Mouse (Mus musculus) CD4-positive helper T cell, adult 2 months (primary cell): ENCODE data around the gene Kif26b.

Experiments
- DNase-seq: peaks from one replicate; pipeline ENCODE4 v3.0.0-alpha.2; 2012; ENCODE audit warnings: low read depth, missing footprints, low spot score

The Kif26b gene

DNA sequence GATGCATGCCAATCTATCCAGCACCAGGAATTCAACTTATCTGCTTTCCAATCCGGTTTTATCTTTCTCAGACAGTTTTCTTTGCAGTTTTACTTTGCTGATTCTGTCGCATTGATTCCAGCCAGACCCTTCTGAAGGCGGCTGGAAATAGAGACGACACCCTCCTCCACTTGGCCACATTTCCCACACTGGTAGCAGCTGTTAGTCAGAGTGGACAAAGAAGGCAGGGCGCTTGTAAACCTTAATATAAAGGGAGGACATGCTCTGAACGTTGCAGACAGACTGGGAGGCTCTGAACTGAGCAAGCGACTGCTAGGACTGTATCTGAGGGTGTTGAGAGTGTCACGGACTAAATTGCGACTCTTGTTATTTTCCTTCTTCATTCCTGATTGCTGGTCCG is 11.3 kb downstream of the Kif26b start:
- DNase-seq = no peak

DNA sequence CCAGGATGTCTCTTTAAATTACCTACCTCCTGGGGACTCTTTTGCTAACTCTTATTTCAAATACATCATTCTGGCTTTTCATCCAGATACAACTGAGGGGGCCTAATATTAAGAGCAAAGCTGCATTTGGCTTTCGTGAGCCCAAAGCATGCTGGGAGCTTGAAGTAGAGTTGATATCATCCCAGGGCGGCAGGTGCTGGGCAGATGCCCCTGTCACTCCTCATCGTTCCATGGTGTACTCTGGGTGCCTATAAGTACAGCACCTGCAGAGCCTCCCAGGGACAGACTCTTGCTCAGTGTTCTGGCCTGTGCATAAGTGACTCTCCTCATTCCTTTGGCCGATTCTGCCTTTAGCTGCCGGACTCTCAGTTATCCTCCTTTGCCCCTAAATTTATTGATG is 13.5 kb downstream of the Kif26b start:
- DNase-seq = no peak

DNA sequence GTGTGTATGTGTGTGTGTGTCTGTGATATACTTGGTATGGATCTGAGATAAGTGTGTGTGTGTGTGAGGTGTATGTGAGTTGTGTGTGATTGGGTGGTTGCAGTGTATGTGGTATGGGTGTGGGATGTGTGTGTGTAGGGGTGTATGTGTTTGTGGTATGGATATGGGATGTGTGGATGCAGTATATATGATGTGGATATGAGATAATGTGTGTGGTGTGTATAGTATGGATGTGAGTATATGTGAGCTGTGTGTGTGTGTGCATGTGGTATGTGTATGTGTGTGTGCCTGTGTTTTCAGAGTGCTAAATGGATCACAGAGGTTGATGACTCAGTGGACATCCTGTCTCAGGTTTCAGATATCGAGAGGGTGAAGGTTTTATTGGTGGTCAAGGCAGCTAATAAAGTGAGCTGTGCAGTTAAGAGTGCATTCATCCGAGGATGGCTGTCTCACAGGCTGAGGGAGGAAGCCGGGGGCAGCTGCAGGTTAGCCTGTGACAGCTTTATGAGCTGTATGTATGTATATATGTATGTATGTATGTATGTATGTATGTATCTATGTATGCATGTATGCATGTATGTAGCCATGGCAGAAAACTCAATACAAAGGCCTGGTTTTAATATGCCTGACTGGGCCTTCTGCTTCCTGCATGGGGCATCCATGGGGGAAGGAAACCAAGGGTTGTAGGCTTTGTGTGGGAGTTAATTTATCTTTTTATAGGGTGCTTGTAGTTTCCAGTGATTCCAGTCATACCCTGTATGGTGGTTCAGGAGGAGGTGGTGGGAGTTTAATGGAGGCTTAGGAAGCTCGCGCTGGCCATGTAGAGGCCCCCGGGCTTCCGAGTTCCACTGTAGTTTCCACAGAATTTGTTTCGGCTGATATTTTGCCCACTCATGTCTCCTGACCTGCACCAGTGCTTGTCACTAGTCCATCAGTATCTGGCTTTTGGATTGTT is 14.3 kb downstream of the Kif26b start:
- no peak for DNase-seq

DNA sequence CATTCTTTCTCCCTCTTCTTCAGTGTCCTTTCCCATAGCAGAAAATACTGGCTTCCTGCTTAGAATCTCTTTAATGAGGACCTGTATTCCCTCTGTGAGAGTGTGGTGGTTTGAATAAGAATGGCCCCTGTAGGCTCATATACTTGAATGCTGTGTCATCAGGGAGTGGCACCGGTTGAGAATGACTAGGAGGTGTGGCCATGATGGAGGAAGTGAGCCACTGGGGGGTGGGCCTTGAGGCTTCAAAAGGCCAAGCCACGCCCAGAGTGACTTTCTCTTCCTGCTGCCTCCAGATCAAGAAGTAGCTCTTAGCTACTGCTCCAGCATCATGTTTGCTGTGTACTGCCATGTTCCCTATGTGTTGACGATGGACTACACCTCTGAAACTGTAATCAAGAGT is 15.7 kb downstream of the Kif26b start:
- no peak for DNase-seq

DNA sequence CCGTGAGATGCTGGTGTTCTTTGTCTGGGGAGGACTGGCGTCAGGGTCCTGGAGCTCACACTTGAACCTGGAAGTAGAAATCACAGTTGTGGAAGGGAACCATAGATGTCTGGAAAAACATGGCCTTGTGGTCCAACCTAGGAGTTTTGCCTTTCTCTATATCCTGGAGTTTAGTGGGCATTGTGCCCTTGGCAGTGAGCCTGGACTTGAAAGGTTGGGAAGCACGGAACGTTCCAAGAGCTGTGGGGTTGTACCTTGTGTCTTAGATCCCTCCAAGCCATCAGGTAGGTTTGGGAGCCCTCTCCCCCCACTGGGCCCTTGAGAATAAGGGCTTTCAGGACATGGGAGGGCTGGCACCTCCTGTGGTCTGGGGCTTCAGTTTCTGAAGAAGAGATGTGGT is 20.7 kb downstream of the Kif26b start:
- no peak for DNase-seq

DNA sequence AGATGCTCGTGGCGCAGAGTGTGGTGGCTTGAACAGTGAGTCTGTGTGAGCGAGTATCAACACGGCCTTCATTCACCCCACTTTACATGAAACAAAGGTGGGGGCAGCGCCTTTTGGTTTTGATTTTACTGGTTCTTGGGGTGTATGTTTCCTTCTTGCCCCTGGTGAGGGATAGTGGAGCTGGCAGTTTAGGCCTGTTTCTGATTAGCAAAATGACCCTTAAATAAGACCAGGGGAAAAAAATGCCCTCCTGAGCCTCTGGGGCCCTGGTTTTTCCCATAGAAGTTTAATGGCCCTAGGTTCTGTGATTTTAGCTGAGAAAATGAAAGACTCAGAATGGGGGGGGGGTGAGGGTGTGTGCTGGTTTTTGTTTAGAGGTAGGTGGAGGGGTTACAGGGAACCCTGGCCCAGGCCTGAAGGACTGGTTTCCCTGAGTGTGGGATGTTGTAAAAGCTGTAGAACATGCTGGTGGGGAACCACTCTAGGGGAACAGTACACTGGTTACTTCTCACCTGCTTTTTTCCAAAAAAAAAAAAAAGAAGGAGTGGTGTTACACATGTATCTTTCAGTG is 21.6 kb downstream of the Kif26b start:
- no peak for DNase-seq

DNA sequence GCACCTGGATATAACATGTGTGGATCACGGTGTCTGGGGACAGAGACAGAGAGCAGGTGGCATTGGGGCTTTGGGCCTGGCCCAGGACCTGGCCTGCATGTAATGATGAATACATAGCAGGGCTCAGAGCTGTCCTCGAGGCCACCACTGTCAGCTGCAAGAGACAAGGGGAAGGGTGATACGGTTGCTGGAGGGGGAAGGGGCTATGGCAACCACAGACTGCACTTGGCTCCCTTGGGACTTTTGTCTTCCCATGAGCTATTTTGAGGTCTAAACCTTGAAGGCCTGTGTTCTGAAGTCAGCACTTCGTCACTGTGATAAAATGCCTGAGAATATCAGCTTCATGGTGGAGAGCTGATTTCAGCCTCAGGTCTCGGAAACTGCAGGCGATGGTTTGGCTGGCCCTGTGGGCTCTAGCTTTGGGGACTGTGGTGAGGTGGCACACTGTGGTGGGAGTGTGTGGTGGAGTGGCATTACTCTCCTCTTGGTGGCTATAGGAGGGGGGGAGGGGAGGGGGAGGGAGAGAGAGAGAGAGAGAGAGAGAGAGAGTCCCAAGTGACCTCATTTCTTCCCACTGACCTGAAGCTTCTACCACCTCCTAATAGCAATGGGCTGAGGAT is 23.5 kb downstream of the Kif26b start:
- DNase-seq = no peak

DNA sequence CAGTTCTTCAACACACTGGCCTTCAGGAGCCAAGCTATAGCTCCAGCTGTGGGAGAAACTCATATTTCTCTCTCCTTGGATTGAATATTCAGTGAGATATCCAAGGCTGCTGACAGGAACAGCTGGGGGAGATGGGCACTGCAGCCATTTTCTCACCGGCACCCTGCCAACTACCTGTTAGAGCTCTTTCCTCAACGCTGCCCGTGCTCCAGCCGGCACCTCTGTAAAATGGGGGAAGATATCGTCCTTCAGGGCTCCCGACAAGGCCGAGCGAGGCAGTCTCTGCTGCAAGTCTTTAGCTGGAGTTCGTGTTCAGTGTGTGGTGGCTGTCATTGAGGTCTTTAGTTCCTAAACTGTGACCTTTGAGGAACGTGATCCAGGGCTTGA is 24.0 kb downstream of the Kif26b start:
- no peak for DNase-seq

DNA sequence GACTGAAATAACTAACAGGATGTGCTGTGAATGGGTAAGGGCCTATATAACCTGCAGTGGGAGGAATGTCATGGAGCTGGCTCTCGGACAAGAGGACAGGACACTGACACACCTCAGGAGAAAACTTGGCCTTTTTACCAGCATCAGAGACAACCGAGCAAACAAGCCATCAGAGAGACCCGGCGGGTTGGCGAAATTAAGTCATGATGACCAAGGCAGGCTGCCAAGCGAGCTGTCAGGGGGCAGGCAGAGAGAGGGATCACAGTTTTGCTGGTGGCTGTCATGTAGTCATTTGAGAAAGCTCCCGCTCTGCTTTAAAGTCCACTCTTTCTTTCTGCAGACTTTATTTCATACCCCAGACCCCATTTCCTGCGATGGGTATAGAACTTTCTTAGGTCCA is 27.3 kb downstream of the Kif26b start:
- DNase-seq = no peak

DNA sequence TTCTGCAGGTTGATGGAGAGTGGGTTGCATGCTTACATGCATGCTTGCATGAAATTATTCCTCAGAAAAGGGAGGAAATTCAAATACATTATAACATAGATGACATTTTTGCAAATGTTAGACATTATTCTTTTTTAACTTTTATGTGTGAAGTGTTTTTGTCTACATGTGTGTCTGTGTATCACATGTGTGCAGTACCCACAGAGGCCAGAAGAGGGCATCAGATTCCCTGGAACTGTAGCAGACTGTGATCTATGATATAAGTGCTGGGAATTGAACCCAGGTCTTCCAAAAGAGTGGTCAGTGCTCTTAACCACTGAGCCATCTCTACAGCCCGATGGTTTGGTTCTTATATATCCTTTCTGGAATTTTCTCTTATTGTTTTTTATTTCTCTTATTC is 31.1 kb downstream of the Kif26b start:
- no peak for DNase-seq

DNA sequence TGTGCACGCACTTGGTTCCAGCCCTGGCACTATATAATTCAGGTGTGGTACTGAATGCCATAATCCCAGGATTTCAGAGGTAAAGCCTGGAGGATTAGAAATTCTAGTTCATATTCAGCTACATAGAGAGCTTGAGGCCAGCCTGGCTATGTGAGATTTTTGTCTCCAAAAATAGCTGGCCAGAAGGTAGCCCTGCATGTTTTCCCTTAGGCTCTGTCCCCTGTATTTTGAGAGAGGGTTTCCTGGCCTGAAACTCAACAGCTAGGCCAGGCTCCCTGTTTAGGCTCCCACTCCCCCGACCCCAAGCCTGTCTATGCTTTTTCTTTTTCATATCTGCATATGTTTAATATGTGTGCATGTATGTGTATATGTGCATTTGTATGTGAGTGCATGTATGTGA is 34.9 kb downstream of the Kif26b start:
- DNase-seq = no peak

DNA sequence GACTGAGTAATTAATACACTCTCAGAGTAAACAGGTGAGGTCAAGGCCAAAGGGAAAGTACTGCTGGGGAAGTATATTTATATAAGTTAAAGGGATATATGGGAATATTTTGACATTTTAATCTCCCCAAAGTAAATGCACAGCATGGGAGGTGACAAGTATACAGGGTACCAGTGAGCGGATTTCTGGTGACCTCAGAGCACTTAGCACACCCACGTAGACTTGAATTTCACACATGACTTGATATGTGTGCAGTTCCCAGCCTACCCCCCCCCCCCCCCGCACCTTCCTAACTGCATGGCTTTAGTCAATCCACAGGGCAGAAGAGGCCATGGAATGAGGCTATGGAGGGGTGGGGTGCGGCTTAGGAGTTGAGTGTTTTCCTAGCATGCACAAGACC is 35.9 kb downstream of the Kif26b start:
- no peak for DNase-seq

DNA sequence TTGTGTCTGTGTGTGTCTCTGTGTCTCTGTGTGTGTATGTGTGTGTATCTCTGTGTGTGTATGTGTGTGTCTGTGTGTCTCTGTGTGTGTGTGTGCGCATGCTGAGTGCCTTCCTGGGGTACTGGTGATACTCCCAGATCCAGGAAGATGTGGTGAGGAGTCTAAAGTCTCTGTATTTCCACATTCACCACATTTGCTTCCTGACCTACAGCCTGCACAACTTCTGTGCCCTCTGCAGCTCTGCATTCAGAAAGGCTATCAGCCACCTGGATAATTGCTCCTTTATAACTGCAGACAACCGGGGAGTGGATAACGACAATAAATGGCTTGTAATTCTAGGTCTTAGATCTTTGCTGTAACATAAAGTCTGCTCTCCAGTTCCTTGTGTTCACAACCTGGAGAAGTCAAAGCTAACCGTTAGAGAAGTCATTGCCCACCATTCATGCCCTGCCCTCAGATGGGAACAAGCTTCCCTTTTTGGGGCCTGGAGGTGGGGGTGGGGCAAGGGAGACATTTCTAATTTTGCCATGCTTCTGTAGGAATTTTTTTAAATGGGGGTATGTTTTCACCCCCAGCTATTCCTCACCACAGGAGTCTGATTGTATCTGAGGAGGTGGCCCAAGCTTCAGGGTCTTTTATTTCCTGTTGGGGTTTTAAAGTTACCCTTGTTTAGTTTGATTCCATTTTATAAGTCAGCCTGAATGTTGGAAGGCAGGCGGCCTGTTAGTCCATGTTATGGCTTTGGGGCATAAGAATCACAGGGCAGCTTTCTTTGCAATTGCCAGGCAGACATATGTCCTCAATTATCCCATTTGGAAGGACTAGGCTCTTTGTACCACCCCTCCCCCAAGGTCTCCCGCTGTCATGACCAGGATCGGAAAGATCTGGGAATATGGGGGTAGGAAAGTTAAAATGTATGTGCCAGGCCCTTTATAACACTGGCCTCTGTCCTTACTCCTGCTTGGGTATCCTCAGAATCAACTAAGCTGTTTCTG is 39.9 kb downstream of the Kif26b start:
- no peak for DNase-seq

DNA sequence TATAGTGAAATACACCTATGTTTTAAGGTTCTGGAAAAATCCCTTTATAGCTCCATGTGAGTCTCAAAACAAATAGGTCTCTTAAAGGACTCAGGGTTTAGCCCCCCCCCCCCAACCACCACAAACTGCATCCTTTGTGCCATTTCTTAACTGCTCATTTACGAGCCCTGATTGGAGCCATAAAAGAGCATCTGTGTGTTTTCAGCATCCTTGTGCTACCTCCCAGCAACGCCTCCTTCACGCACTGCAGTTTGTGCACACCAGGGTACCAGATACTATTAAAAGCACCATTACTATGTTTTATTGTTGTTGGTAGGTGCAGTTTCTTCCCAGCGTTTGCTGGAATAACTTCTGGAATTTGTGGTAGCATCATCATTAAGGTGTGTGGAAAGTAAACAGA is 42.1 kb downstream of the Kif26b start:
- no peak for DNase-seq

DNA sequence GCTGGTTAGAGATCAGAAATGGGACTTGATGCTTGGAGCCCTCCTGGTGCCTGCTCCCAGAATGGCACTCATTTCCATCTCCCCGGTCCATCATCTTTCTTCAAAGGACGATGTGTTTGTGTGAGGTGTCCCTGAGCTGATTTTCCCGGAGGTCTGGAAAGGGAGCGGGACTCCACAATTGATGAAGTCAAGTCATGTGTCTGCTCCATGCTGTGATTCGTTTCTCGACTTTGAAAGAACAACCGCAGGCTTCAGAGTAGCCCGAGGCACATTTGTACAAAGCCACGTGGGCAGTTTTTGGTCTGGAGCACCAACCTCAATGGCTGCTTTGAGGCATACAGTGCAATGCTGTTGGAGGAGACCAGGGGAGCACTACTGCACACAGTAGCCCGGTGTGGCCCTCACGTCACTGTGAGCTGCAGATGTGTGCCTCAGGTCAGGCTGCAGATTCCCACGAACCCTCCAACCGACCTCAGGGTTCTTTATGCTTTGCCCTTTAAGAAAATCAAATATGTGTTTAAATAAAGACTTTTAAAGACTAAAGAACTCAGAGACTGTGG is 43.0 kb downstream of the Kif26b start:
- no peak for DNase-seq

DNA sequence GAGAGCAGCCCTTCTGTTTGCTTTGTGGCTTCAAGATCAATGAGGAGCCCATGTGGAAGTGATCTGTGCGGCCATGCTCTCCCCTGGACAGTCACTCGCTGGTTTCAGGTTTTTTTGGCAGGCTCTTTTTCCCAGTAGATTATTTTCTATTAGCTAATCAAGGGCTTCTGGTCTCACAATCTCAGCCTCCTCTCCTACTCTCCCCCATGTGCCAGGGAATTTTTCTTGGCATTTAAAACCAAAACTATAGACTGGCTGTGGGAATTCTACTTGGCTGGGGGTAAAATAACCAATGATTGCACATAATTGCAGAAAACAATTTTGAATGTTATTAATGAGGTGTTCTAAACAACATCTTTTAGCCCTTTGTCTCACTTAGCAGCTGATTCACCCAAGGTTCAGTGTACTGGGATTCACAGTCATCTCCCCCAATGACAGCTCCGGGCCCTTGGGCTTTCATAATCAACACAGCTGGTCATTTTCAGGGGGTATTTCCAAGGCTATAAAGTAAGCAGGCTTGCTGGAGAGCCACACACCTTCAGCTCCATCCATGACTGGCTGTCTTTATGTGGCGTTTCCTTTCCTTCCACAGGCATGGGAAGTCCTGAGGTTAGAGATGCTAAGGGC is 44.6 kb downstream of the Kif26b start:
- no peak for DNase-seq

DNA sequence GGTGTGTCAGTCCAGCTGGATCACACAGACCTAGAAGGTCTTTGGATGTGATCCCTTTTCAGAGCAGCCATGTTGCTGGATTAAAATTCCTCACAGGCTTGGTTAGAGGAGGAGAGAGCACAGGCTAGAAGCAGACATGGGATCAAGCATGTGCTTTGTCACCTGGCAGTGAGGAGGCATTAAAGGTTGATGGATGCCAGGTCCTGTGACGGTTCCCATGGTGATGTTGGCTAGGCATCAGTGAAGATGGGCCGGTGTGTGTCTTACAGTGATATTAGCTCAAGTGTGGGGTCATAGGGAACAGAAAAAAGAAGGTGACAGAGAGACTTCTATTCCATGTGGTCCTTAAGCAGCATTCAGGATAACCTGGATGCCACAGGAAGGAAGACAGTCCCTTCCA is 46.8 kb downstream of the Kif26b start:
- no peak for DNase-seq

DNA sequence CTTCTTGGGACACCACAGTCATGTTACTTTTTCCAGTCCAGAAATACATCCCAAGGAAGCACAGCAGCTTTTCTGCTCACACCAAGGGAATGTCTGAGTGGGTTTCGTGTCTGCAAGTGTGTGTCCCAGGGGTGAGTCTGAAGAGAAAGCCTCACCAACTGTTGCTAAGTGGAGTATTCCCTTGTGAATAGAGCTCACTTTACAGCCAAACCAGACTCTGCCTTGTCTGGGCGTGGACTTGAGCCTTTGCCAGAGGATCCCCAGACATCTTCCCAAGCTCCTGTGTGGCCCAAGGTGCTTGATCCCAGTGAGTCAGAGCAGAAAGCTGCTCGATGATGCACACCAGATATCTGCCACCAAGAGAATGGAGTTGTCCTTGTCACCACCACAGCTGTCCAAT is 48.0 kb downstream of the Kif26b start:
- DNase-seq = no peak

DNA sequence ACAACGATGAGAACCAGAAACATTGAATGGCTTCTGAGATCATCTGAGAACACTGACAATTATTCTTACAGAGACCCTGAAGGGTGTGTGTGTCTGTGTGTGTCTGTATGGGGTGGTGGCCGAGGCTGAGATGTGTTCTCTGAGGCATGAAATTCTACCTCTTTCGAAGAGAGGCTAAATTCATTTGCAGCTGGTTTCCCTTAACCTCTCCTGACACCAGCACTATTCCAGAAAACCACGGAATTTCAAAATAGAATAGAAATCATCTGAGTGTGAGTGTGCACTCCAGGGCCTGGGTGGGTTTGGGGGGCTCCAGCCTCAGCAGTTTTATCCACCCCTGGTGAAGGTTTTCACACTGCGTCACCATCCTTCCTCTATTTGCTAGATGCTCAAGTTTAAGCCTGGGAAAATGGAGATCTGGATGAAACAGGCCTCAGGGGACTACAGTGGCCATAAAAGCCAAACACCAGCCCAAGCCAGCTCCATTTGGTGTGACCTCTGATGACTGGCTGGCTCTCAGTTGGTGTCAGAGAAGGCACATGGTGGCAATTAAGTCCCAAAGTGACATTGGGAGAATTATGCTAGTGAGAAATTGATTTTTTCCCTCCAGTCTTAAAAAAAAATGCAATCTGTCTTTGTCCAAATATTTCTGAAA is 56.6 kb downstream of the Kif26b start:
- no peak for DNase-seq
